Mouse (Mus musculus) heart, postnatal 0 days (tissue): Measurements from ENCODE around the gene E2f8.

ENCODE experiments used
- CTCF ChIP-seq: IDR thresholded peaks from 2 replicates; pipeline ENCODE4 v1.5.1; 2016; ENCODE audit warnings: antibody characterized with exemption, control low read depth, low read depth
- EP300 ChIP-seq: IDR thresholded peaks from 2 replicates; pipeline ENCODE4 v1.6.1; 2016; ENCODE audit warnings: antibody characterized with exemption, low read depth

- TF ChIP-seq EP300: no peak
- TF ChIP-seq CTCF: no peak
These were observed 16.3 kb upstream of the E2f8 start for GRCm38 (mm10) chr7:48897539-48898163.
